Mouse (Mus musculus) T-helper 2 cell (primary cell): Measurements from ENCODE around the gene Nadk2.

ENCODE experiments used
- in situ Hi-C: fragments of 300-600 bp; cut with MboI, MseI; formaldehyde crosslinking; loops from one replicate; pipeline ENCODE4 v1.15.1; 2025; ENCODE audit warnings: high pct_unique_total_duplicates

The Nadk2 gene

DNA sequence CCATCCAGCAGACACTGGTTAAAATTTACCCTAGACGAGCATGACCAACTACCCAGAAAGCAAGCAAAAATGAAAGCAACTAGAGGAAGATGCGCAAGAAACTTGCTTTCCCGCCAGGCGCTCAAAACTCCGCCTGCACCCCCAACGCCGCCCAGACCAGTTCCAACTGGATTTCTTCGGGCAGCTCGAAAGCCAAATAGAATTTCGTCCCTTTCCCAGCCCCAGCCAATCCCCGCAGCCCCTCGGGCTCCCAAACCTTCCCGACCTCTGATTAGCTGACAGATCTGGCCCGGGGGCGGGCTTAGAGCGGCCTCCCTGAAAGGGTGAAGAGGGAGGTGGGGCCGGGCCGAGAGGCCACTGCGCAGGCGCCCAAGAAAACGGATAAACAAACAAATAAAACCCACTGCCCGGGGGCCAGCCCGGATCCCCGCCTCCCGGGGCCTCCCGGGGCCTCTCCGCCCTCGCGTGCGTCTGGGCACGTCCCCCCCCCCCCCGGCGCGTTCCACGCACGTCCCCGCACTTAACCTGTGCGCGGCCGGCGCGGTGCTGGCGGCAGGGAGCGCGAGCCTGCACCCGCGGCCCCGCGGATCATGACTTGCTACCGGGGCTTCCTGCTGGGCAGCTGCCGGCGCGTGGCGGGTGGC is at the start of gene Nadk2:
TSS of gene Nadk2 (plus strand) at position 349 of the 644 bp plus-strand sequence.
- in situ Hi-C loops, result loop anchor here (5.0 kb wide), 1 partner anchor 66 kb away; no protein-coding TSS in a partner anchor

DNA sequence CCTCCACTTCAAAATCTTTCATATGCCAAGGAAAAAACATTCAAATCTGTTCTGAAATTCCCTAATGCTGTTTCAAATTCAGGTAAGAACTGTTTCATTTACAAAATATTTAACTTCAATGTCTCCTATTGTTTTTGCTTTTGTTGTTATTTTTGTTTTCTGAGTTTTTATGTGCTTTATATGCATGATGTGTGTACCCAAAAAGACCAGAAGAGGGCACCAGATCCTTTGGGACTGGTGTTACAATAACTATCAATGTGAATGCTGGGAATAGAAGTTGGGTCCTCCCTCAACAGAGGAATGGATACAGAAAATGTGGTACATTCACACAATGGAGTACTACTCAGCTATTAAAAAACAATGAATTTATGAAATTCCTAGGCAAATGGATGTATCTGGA is 15.4 kb upstream of the Nadk2 start:
- in situ Hi-C loops, result loop anchor here (5.0 kb wide), 1 partner anchor 48 kb away; no protein-coding TSS in a partner anchor

DNA sequence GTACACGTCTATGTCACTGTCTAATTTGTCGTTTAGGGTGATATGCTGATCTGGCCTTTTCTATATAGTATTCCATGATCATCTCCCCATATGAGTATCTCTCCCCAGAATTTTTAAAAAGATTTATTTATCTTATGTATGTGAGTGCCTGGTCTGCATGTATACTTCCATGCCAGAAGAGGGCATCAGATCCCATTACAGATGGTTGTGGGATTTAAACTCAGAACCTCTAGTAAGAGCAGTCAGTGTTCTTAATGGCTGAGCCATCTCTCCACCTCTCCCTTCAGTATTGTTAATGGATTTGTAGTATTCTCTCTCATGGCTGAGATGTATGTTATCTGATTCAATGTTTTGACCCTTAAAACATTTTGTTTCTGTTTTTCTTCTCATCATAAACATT is 11.2 kb upstream of the Nadk2 start:
- in situ Hi-C loops, result loop anchor here (5.0 kb wide), 1 partner anchor 53 kb away; no protein-coding TSS in a partner anchor

DNA sequence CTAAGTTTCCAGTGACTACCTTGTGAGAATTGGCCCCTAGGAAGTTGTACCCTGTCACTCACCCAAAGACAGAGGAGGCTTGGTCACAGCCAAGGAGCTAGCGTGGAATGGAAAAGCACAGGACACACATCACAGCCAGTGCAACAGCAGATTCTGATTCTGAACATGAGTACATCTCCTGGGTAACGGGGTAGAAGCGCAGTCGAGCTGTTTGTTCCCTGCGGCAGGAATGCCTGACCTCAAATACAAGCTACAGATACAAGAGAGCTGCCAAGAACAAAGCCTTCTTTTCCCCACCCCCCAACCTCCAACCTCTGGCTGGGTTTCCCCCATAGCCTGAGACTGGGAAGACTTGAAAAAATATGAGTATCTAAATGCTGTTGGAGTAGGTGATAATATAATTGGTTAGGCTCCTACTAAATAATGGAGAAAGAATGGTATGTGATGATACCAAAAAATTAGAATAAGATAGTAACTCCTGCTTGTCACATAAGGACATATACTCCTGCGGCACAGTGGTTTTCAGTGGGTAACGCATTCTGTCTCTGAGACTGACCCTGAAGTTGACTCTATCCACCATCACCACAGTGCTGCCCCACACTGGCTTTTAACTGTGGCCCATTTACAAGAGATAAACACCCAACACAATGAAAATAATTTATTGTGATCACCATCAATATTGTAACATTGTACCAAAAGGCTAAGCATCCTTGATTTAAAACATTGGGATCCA is 9.7 kb upstream of the Nadk2 start:
- in situ Hi-C loops, result no loop called here

DNA sequence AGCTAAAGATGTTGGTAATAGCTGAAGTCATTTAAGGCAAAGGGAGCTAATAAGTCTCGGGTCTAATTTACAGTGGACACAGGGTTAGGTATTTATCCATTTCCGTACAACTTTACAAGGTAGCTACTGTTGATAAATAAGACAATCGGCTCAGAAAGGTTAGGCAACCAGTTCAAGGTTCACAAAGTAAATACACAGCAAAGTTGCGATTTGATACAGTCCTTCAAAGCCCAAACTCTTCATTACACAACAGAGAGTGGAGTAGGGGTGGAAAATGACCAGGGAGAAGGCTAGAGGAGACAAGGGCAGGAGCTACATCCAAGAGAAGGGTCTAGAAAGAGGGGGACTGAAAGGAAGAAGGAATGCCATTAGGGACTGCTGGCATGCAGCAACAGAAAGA is 2.2 kb upstream of the Nadk2 start:
- in situ Hi-C loops, result no loop called here

DNA sequence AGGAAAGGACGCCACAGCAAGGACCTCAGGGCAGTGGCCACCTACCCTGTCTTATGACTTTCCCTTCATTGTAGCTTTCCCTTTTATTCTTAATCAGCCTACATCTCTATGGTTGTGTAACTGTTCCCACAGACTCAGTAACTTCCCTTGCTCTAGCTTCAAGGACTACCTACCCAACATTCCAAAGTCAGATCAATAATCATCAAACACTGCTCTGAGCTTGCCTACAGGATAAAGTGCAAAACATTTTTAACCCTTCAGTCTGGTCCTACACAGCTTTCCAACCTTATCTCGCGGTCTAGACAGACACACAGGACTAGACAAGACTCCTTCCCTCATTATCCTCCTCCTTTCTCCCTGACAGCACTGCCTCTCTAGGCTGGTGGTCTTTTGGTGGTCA is 707 bp upstream of the Nadk2 start:
- in situ Hi-C loops, result loop anchor here (5.0 kb wide), 1 partner anchor 67 kb away; no protein-coding TSS in a partner anchor

DNA sequence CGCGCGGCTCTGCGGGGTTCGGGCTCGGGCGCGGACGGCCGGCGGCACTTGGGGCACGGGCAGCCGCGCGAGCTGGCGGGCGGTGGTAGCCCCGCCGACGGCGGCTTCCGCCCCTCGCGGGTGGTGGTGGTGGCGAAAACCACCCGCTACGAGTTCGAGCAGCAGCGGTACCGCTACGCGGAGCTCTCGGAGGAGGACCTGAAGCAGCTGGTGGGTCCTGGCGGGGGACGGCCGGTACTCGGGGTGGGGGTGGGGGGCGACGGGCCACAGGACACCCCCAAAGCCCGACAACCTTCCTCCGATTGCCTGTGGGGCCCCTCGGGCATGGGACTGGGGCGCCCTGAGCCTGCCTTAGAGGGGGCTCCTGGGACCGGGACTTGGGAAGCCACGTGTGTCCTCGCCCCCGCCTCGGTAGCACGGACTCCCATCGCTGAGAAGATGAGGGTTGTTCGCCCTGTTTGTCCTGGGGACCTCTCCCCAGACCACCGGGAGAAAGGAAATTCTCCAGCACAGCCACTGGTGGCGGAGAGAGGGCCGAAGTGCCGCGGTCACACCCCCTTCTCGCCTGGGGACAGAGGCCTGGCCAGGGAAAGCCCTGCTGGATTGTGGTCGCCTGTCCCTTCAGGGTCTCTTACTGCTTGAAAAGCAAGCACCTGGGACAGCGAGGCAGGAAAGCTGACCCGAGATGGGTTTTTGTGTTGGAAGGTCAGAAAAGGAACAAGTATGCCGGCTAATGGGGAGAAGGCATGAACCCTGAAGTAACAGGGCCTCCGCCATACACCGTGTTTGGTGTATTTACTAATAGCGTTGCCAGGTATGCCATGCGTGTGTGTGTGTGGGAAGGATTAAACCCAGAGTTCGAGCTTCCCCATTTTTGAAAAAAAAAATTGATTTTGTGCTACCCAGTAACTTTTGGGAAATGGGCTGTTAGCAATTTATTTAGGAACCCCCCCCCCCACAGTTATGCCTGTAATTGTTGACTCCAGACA is 790 bp downstream of the Nadk2 start:
- in situ Hi-C loops, result loop anchor here (5.0 kb wide), 1 partner anchor 65 kb away; no protein-coding TSS in a partner anchor

DNA sequence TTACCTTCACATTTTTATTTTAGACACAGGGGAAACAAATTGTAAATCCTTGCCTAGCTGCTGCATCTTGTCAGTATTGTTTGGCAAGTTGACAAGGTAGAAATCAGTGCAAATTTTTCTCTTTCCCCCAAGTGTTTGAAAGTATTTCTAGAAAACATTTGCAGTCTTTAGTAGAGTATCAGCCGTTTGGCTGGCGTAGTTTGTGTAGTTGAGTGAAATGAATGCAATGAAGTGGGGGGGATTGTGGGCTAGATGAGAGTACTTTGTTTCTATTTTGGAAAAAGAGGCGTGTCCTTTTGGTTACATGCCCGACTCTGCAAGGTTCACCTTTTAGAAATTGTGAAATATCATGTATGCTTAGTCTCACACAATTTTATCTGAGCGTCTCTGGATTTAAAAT is 1.6 kb downstream of the Nadk2 start:
- in situ Hi-C loops, result loop anchor here (5.0 kb wide), 1 partner anchor 65 kb away; no protein-coding TSS in a partner anchor

DNA sequence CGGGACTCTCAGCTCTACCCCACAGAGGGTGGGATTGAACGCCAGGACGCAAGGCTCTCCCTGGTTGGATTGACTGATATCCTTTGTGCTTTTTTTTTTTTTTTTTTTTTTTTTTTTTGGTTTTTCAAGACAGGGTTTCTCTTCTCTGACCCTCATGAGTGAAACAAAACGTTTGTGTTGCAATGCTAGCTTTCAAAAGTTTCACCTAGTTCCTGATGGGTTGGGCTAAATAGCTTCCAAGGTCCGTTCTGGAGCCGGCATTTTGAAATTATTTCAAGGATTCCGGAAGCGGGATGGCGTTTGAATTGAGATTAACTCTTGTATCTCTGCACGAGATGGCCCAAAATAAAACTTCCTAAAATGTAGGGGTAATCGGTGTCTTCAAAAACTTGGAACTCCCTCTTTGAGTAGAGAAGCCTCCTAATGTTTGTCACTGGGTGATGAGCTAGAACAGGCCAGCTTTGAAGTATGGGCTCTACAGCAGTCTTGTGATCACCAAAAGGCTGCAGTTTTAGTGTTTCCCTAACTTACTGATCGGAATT is 2.1 kb downstream of the Nadk2 start:
- in situ Hi-C loops, result loop anchor here (5.0 kb wide), 1 partner anchor 64 kb away; no protein-coding TSS in a partner anchor

DNA sequence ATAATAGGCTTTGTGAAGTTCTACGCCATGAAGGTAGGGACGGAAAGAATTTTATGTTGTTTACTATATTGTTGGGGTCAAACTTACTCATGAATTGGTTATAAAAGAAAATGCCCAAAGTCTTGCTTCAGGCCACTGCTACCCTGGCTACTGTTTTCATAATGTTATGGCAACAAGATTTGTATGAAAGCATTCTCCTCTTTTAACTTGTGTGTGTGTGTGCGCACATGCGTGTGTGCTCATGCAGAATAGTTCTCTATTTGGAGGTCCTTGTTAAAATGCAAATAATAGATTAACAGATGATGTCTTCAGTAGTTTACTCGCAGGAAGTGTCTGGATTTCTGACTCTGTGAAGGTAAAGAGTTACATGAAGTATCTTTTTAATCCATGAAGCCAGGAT is 2.6 kb downstream of the Nadk2 start:
- in situ Hi-C loops, result loop anchor here (5.0 kb wide), 1 partner anchor 64 kb away; no protein-coding TSS in a partner anchor

DNA sequence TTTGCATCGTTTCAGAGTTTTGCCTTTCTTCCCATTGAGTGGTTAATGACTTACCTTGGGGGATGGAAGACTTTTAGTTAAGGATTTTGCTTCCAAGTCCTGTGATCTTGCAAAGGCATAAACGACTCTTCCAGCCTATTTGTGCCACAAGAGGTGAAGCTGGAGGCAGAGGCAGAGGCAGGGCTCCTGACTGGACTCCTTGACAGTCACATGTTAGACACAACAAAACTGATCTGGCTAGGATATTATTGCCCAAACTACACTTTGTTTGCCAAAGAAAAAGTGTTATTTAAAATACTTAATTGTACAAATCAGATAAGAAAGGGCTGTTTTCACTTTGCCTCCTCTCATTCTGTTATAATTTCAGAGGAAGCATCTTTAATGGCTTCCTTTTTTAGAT is 3.1 kb downstream of the Nadk2 start:
- in situ Hi-C loops, result loop anchor here (5.0 kb wide), 1 partner anchor 63 kb away; no protein-coding TSS in a partner anchor

DNA sequence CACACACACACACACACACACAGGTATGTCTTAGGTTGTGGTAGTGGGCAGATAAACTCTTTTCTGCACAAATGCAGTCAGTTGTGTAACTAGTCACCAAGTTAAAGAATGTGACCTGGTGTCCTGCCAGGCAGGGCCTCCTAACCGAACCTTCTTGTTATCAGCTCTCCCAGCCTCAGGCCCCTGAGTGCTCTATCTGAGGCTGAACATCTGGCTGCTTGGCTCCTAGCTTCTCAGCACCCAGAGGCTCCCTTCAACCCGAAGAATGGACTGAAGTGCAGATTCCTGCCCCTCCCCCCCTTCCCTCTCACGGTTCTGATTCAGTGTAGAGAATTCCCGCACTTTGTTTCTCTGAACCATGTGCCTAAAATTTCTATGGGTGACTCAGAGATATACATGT is 3.6 kb downstream of the Nadk2 start:
- in situ Hi-C loops, result loop anchor here (5.0 kb wide), 2 partner anchors 63 to 447 kb away; no protein-coding TSS in a partner anchor

DNA sequence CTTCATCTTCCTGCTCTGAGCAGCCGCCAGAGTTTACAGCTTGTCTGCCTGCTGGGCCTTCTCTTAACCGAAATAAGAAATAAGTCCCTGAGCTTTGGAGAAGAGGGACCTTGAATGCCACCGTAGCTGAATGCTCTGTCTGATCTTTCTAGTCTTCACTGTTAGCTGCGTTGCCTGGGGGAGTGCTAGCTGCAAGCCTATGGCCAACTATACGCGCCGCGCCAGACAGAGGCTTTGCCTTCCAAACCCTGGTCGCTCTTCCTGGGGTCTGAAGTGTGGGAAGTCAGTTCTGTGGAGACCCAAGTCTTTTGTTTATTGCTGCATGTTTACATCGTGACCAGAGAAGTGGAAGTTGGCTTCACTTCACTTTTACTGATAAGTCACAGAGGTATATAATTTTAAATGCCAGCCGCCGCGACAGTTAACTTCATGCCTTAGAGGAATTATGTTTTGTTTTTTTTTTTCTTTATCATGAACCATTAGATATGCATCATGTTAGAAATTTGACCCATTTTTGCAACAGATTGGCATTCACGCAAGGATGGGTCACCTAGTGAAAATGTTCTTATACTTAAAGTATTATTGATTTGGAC is 4.6 kb downstream of the Nadk2 start:
- in situ Hi-C loops, result loop anchor here (5.0 kb wide), 1 partner anchor 448 kb away; no protein-coding TSS in a partner anchor

DNA sequence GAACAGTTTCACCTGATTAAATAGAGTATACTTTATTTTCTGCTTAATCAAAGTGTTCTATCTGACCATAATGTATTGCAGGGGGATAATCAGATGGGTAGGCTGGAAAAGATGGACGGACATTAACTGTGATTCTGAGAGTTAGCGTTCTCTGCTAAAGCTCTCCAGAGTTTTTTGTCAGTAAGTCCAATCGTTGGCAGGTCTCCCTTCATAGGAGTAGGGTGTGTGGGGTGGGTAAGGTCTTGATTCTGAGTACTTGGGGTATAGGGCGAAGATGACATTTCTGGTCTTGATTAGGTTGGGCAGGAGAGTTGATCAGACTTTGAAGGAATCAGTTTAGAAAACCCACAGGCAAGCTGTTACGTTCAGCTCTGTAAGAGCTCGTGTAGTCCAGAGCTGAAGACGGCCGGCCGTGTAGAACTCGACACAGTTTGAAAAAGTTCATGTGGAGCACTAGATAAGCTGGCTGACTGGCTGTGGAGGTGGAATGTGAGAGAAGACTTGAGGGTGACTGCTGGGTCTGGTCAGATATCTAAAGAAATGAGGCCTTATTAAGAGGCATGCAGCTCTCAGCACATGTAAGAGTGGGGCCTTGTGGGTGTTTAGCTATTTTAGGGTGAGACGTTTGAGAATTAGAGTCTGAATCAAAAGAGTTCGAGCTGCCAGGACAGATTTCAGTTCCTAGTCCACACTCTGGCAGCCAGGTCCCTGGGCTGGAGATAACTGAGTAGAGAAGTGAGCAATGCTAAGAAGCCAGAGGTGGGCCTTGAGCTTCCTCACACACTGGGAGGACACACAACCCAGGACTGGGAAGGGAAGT is 7.6 kb downstream of the Nadk2 start:
- in situ Hi-C loops, result loop anchor here (5.0 kb wide), 1 partner anchor 451 kb away; no protein-coding TSS in a partner anchor

DNA sequence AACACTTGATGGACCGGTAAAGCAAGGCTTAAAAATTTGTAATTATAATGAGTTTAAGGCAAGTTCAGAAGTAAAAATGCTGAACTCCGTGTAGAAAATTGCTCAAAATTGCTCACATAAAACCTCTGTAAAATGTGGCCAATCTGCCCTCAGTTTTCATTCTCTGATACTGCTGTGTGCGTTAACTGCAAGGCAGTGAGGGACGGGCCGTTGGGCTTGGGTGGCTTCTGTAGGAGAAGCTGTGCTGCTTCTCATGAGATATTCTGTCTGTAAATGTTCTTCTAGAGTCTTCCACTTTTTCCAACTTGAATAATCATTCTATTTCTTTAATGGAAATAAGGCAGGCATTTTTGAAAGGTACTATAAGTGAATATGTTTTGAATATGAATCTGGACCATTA is 8.6 kb downstream of the Nadk2 start:
- in situ Hi-C loops, result loop anchor here (5.0 kb wide), 1 partner anchor 452 kb away; no protein-coding TSS in a partner anchor

DNA sequence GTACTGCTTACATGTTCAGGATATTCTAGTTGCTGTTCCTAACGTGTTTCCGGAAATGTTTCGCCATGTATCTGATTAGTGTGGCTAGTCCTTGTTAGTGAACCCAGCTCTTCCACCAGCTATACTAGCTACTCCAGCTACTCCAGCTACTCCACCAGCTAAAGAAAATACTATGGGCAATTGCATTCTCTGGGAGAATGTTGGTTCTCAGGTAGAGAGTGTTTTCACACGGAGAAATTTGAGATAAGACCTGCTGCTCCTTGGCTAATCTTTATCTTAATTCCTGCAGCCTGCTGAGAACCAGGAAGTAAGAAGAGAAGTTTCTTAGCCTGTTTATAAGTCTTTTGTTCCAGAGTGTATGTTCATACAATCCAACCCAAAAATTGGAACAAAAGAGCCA is 9.1 kb downstream of the Nadk2 start:
- in situ Hi-C loops, result no loop called here

DNA sequence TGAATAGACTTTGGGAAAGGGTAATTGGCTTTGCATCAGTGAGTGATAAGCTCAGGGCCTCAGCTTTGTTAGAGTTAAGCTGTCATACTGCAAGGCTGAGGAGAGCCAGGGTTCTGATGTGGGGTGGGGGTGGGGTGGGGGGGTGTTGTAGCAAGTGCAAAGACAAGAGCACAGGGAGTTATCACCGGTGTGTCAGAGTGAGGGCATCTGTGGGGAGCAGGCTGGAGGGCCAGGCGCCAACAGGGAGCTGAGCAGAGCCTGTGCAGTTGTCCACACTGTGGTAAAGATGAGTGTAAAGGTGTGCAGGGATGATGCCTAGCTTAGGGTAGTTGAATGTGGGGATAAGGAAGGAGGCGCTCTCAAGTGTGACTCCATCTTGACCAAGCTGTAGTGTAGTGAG is 10.2 kb downstream of the Nadk2 start:
- in situ Hi-C loops, result no loop called here

DNA sequence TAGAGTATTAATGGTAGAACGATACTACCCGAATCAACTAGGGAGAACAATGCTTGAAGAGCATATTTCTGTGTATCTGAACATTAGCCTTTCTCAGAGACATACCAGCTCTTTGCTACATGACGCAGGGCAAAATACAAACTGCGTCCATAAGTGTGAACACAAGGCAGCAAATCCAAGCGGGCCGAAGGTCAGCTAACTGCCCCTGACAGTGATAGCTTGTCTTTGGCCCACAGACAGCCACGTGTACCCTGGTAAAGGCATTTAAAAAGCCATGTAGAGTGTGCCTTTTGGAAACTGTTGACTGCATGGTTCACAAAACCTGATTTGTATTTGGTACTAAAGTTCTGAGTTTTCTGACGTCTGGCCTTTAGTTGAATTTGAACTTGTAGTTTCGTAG is 11.7 kb downstream of the Nadk2 start:
- in situ Hi-C loops, result no loop called here

DNA sequence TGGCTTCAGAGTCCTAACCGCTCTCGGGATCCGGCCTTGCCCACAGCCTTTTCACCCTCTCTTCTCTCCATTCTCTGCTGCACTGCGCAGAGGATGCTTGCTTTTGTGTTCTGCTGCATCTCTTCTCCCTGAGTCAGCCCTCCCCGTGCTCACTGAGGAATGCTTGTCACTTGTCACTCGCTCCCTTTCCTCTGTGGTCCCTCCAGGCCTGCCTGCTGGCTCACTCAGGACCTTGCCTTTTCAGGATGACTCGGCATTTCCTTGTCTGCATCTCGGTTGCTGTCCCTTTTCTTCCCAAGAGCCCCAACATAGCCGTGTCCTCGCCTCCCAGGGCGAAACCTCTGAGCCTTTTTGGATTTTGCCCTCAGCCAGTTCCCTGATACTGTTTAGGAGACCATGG is 15.8 kb downstream of the Nadk2 start:
- in situ Hi-C loops, result no loop called here

DNA sequence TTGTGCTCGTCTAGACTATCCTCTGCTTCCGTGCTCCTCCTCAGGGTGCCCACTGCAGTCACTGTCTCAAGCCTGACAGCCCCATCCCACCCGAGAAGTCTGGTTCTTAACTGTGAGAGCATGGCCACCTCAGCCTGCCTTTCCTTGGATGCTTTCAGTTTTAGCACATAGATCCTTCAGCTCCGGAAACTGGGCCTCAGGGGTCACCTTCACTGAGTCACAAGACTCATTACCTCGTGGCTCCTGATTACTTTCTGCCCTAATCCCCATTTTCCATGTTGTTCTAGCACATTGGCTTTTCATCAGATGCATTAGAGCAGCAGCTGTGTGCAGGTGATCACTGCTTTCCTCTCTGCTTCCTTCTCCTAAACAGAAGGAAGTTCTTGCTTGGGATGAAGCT is 16.4 kb downstream of the Nadk2 start:
- in situ Hi-C loops, result no loop called here
